Mouse (Mus musculus): ENCODE results near the gene Cryz. TPM values are rescaled to one million over a fixed set of nuclear protein-coding genes. Genes with fewer than 3 reads are reported as not detected.

The Cryz gene
- total RNA-seq (2021) = 10 to 100 TPM; 20.5 to 23.2 TPM
- long read RNA-seq, experiment 1, transcript Cryz-208 (9 exons, 2,505 nt) = major isoform, 16 of 18 reads
- long read RNA-seq, experiment 1, partial matches to known transcripts = 0 of 18 reads
- long read RNA-seq, experiment 1, other reads (novel, unspliced or antisense) = 2 of 18 reads
- long read RNA-seq, experiment 2, transcript Cryz-208 (9 exons, 2,505 nt) = major isoform, 13 of 21 reads
- long read RNA-seq, experiment 2, partial matches to known transcripts = 2 of 21 reads
- long read RNA-seq, experiment 2, other reads (novel, unspliced or antisense) = 6 of 21 reads

GRCm38 (mm10) chr3:154596488-154596933 lies at the start of gene Cryz:
Gene Cryz, plus strand, starts transcription at chr3:154596711.
- Histone ChIP-seq H3K27ac (peak within 1 kb of the TSS; percentile 98), H3K4me3 (peak within 1 kb of the TSS; percentile 78)
- peak; percentile 86 to 92 for DNase-seq (ENCODE audit: low spot score in 2 of 2)
- TF ChIP-seq CTCF (conservative IDR thresholded peaks at IDR 0.05) = peak; percentile 88

DNA sequence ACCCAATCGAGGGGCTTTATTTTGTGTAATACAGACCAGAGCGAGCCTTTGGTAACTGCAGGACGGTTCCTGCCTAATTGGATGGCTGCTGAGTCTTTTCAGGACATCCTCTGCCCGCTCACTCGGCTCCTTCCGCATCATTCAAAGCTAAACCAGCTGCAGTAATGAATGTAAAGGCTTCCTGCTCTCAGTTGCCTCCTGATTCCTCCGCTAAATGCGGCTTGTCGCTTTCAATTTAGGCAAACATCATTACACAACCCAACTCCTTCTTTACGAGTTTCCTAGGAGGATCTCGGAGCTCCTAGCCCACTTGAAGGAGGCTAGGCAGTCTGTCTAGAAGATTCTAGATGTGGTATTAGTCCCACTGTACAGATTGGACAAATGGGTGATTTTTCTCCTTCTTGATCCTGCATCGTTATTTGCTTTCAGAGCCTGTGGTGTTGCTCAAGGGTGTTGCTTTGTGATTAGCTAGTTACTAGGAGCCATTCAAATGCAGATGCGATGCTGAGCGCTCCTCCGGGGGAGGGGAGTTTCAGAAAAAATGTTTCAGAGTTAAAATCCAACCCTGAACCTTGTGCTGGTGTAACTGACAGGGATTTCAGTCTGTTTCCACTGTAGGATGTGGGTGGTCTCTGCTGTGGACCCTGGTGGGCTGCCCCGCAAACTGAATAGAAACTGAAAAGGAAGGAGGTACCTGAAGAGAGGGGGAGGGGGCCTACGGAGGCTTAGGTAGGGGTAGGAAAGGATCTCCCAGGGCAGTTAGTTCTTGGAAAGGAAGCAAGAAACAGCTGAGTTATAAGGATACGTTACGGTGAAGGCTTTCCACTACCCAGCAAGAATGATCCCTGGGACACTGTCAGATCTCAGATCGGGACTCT lies 48.7 kb upstream of the Cryz start:
- Histone ChIP-seq H3K4me3 (peak overlapping the region; percentile 4; the same call in 1 of the 2 replicates), H3K27ac (no peak overlapping the region)
- TF ChIP-seq CTCF (conservative IDR thresholded peaks at IDR 0.05) = no peak
- DNase-seq (ENCODE audit: low spot score in 2 of 2) = no peak

DNA sequence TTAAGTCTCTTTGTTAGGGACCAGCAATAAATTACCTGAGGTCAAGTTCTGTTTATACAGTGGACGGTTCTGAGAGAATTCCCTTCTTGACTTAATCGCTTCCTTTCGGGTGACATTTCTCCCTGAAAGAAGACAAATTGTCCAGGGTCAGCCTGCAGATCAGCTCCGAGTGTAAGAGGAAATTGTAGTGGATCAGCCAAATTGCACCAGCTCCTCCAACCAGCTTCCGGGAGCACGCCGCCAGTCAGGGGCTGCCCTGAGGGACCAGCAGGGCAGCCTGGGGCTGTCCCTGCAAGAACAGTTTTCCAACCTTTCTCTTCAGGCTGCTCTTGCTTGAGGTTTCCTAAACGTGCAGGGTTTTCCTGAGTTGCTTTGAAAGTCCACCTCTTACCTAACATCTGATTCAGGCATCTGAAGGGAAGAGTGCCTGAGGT lies 47.6 kb upstream of the Cryz start:
- no peak overlapping the region for H3K27ac ChIP-seq
- DNase-seq (ENCODE audit: low spot score in 2 of 2) = no peak
- no peak overlapping the region for H3K4me3 ChIP-seq
- no peak for TF ChIP-seq CTCF (conservative IDR thresholded peaks at IDR 0.05)

GRCm38 (mm10) chr3:154550326-154551034 lies 46.0 kb upstream of the Cryz start:
- TF ChIP-seq CTCF (conservative IDR thresholded peaks at IDR 0.05) = no peak
- DNase-seq (ENCODE audit: low spot score in 2 of 2) = no peak
- Histone ChIP-seq H3K4me3 (no peak overlapping the region), H3K27ac (no peak overlapping the region)

GRCm38 (mm10) chr3:154551035-154551411 lies 45.5 kb upstream of the Cryz start:
- no peak overlapping the region for H3K27ac ChIP-seq

GRCm38 (mm10) chr3:154562192-154562591 lies 34.3 kb upstream of the Cryz start:
- no peak overlapping the region for H3K4me3 ChIP-seq
- DNase-seq (ENCODE audit: low spot score in 2 of 2) = no peak
- no peak overlapping the region for H3K27ac ChIP-seq
- no peak for TF ChIP-seq CTCF (conservative IDR thresholded peaks at IDR 0.05)

More at GRCm38 (mm10) chr3:154551035-154551411, 45.5 kb upstream of the Cryz start:
- DNase-seq (ENCODE audit: low spot score in 2 of 2) = no peak
- H3K4me3 ChIP-seq = no peak overlapping the region
- no peak for TF ChIP-seq CTCF (conservative IDR thresholded peaks at IDR 0.05)

DNA sequence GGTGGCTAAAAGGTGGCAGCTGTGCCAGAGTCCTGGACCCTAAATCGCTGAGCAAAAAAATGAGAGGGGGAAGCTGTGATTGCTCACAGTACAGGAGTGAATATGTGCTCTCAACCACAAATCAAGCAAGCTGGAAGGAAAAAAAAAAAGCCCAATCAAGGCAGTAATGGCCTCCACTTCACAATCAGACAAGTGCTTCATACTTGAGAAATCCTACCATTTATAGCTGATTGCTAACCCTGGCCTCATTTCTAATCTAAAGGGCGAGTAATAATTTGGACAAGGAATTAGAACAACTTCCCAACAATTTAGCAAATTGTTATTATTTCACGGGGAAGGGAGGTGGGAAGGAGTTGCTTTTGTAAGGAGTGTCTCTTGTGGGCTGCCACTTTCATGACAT lies 31.1 kb upstream of the Cryz start:
- Histone ChIP-seq H3K4me3 (no peak overlapping the region), H3K27ac (no peak overlapping the region)
- no peak for DNase-seq (ENCODE audit: low spot score in 2 of 2)
- TF ChIP-seq CTCF (conservative IDR thresholded peaks at IDR 0.05) = no peak

DNA sequence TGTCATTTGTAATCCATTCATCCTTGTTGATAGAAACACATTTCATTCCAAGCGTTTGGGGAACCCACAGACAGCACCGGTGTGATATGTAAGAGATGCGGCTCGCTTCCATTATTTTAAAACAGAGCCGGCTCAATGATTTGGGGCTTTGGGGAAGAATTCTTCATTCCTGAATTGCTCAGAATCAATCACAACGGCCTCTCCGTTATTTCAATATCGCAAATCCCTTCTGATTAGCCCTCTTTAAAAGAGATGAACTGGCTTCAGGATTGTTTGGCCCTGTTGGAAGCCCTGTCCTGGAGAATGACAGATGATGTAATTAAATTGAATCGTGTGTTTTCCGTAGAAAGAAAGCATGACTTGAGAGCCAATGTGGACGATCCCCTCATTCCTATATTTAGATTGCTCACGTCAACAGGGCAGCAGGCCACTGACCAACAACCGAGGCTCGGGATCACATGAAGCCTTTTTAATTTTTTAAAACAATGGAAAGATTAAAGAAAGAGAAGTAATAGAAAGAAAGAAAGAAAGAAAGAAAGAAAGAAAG lies 26.4 kb upstream of the Cryz start:
- TF ChIP-seq CTCF (conservative IDR thresholded peaks at IDR 0.05) = no peak
- Histone ChIP-seq H3K27ac (no peak overlapping the region), H3K4me3 (no peak overlapping the region)
- DNase-seq (ENCODE audit: low spot score in 2 of 2) = no peak

GRCm38 (mm10) chr3:154570786-154571185 lies 25.7 kb upstream of the Cryz start:
- Histone ChIP-seq H3K27ac (no peak overlapping the region), H3K4me3 (peak overlapping the region; percentile 13; the same call in 1 of the 2 replicates)
- TF ChIP-seq CTCF (conservative IDR thresholded peaks at IDR 0.05) = no peak
- DNase-seq (ENCODE audit: low spot score in 2 of 2) = no peak

- peak; percentile 67 to 80 for DNase-seq (ENCODE audit: low spot score in 2 of 2)
Measured at GRCm38 (mm10) chr3:154572341-154572972, 24.1 kb upstream of the Cryz start.

DNA sequence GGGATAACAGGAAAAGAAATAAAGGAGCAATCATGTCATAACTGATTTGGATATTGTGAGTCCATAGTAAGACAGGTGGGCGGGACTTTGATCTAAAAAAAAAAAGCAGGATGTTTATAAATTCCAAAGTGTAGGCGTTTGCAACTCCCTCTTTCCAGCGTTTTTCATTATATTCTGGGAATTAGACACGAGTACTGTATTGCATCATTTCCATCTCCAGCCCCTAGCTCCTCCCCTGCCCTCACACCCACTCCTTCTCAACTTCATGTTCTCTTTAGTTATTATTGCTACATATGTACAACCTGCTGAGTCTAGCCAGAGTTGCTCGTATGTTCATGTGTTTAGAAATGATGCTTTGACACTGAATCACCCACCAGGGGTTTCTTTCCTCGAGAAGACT lies 22.8 kb upstream of the Cryz start:
- Histone ChIP-seq H3K4me3 (no peak overlapping the region), H3K27ac (no peak overlapping the region)
- TF ChIP-seq CTCF (conservative IDR thresholded peaks at IDR 0.05) = no peak
- no peak for DNase-seq (ENCODE audit: low spot score in 2 of 2)

More at GRCm38 (mm10) chr3:154572341-154572972, 24.1 kb upstream of the Cryz start:
- Histone ChIP-seq H3K27ac (no peak overlapping the region), H3K4me3 (no peak overlapping the region)
- peak; percentile 95 for TF ChIP-seq CTCF (conservative IDR thresholded peaks at IDR 0.05)

DNA sequence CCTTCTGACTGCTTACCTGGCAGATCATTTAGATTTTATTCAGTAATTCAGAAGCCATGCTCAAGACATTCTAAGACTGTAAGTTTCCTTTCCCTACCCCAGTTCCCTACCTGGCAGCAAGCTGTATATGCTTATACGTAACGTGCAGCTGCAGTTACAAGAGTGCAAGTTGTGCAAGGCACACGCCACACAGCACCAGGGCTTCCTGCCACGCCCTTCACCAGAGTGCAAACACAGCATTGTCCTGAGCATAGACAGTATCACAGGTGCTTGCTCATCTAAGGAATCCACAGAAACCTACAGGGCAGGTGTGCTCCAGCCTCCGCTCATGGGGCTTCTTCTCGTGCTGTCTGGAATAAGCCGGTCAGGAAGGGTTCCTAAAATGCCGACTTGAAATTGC lies 18.6 kb upstream of the Cryz start:
- no peak for TF ChIP-seq CTCF (conservative IDR thresholded peaks at IDR 0.05)
- no peak overlapping the region for H3K4me3 ChIP-seq
- no peak overlapping the region for H3K27ac ChIP-seq
- no peak for DNase-seq (ENCODE audit: low spot score in 2 of 2)
